Mouse (Mus musculus): Measurements from ENCODE around the gene Pop5.

DNA sequence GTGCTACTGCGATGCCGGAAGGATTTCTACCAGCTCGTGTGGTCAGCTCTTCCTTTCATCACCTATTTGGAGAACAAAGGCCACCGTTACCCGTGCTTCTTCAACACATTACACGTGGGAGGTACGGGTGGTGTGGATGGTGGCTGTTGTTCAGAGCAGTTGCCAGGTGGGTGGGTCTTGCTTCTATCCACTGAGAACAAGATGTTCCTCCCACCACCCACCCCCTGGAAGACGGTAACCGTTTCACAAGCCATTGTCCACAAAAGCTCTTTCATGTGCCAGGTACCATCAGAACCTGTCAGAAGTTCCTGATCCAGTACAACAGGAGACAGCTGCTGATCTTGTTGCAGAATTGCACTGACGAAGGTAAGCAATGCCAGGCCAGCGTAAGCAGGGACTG lies 4.6 kb downstream of the Pop5 start:
- TF ChIP-seq CTCF (IDR thresholded peaks at IDR 0.05; ENCODE audit: extremely low read depth, insufficient read depth, insufficient read length, insufficient replicate concordance) (no peak), POLR2A (IDR thresholded peaks at IDR 0.05; ENCODE audit: low read depth, low read length) (no peak)
